Mouse (Mus musculus) CH12.LX (cell line): ENCODE measurements around the gene Lsm2.

Experiments used
- CTCF ChIP-seq, 2 experiments: IDR thresholded peaks in 1 of 2; conservative IDR thresholded peaks in 1 of 2; 2 replicates each; pipeline ENCODE4 v1.5.1; 2011 to 2012; ENCODE audit warnings: low read depth in 2 of 2, low read length in 2 of 2, improper control_type of control experiment in 1 of 2, inconsistent platforms in 1 of 2, mild to moderate bottlenecking in 1 of 2, moderate library complexity in 1 of 2
- JUND ChIP-seq: conservative IDR thresholded peaks from 2 replicates; pipeline ENCODE4 v1.6.1; 2011; ENCODE audit warnings: low read depth, low read length, improper control_type of control experiment
- NRF1 ChIP-seq: IDR thresholded peaks from 2 replicates; pipeline ENCODE4 v1.6.1; 2014; ENCODE audit warnings: low read depth, mild to moderate bottlenecking, inconsistent platforms, low read length, improper control_type of control experiment, moderate library complexity
- POLR2A ChIP-seq: IDR thresholded peaks from 2 replicates; pipeline ENCODE4 v1.6.1; 2011; ENCODE audit warnings: low read depth, mild to moderate bottlenecking, improper control_type of control experiment, low read length
- UBTF ChIP-seq: IDR thresholded peaks from 2 replicates; pipeline ENCODE4 v1.6.1; 2012; ENCODE audit warnings: low read depth, mild to moderate bottlenecking, inconsistent platforms, low read length, improper control_type of control experiment, moderate library complexity

DNA sequence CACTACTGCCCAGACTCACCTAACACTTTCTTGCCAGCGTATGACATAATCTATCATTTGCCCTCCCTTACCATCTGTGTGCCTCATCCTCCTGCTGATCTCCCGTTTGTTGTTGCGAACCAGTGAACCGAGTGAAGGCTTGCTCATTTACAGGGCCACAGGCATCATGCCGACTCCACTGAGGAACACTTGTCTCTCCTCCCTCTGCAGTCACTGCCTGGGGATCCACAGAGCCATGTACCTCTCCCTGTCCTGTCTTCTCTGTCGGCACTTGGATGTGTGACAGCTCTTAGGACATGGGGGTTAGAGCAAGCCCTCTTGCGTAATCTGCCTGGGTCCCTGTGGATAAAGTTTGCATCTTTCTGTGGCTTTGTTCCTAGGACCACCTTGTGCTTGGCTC, 27.9 kb downstream of the Lsm2 start:
- TF ChIP-seq UBTF, result no peak
- no peak for TF ChIP-seq CTCF (conservative IDR thresholded peaks at IDR 0.05 in 1 of 2, IDR thresholded peaks at IDR 0.05 in 1 of 2; ENCODE audit: low read depth in 2 of 2, low read length in 2 of 2)
- TF ChIP-seq JUND, result no peak
- TF ChIP-seq POLR2A, result no peak
- TF ChIP-seq NRF1, result no peak
